Mouse (Mus musculus) stomach, postnatal 0 days (tissue): ENCODE results near the gene Vezt. TPM values are rescaled to one million over a fixed set of nuclear protein-coding genes. Genes with fewer than 3 reads are reported as not detected.

Experiments
- ATAC-seq: fragments of 200-750 bp; cut with Nextera tagmentation; 2 replicates; pipeline ENCODE4 v1.8.0; 2017; ENCODE audit not compliant: low FRiP score, low TSS enrichment
- DNase-seq: peaks from one replicate; pipeline ENCODE4 v3.0.0-alpha.2; 2016; ENCODE audit warnings: low spot score
- H3K27ac ChIP-seq: fragments of 300-500 bp; sonication (generic); replicated peaks from 2 replicates; pipeline ENCODE4 v1.5.1; 2014; ENCODE audit warnings: mild to moderate bottlenecking, control low read depth
- H3K27me3 ChIP-seq: fragments of 300-500 bp; sonication (generic); 2 replicates; pipeline ENCODE4 v1.6.1; 2014; ENCODE audit warnings: low read length; ENCODE audit not compliant: control insufficient read depth, insufficient read depth
- H3K36me3 ChIP-seq: fragments of 300-500 bp; sonication (generic); 2 replicates; pipeline ENCODE4 v1.6.1; 2014; ENCODE audit warnings: low read length, mixed read lengths; ENCODE audit not compliant: control insufficient read depth, insufficient read depth
- H3K4me1 ChIP-seq: fragments of 300-500 bp; sonication (generic); replicated peaks from 2 replicates; pipeline ENCODE4 v1.6.1; 2014; ENCODE audit warnings: antibody characterized with exemption; ENCODE audit not compliant: control insufficient read depth, insufficient read depth
- H3K4me2 ChIP-seq: fragments of 300-500 bp; sonication (generic); replicated peaks from 2 replicates; pipeline ENCODE4 v1.6.1; 2014; ENCODE audit warnings: low read depth, mild to moderate bottlenecking, control low read depth, moderate library complexity
- H3K4me3 ChIP-seq: fragments of 300-500 bp; sonication (generic); 2 replicates; pipeline ENCODE4 v1.5.1; 2014; ENCODE audit warnings: low read depth, low read length, control low read depth
- H3K9ac ChIP-seq: fragments of 300-500 bp; sonication (generic); 2 replicates; pipeline ENCODE4 v1.6.1; 2014; ENCODE audit warnings: mild to moderate bottlenecking, low read length, control low read depth, mixed read lengths
- H3K9me3 ChIP-seq: fragments of 300-500 bp; sonication (generic); 2 replicates; pipeline ENCODE4 v1.6.1; 2016; ENCODE audit warnings: low read length; ENCODE audit not compliant: control insufficient read depth
- CTCF ChIP-seq: IDR thresholded peaks from 2 replicates; pipeline ENCODE4 v1.5.1; 2016; ENCODE audit warnings: antibody characterized with exemption, low read depth, mild to moderate bottlenecking, moderate library complexity
- EP300 ChIP-seq: optimal IDR thresholded peaks from 2 replicates; pipeline ENCODE3; 2016; ENCODE audit warnings: antibody characterized with exemption
- WGBS: fragments of 180-500 bp; shearing (Covaris S2); extraction: QIAGEN DNeasy Blood & Tissue Kit; methylation state at CpG from one replicate; pipeline ENCODE4 v1.1.7; 2014; 5-methylcytosine and 5-hydroxymethylcytosine counted together
- polyA plus RNA-seq: library from polyadenylated mRNA; unstranded; fragments of >200 nt; fragmentation: Nextera tagmentation; extraction: Ambion mirVana; gene quantifications from 2 replicates; pipeline ENCODE4 v1.2.1, GENCODE M21; 2015

Vezt gene
- polyA plus RNA-seq, 1 experiment from 2014 or later, result 13.2 TPM

- ATAC-seq (no peak), DNase-seq (no peak)
- TF ChIP-seq EP300 (no peak), CTCF (no peak)
- Histone ChIP-seq H3K27me3 (no peaks in the 10 kb centered on the region), H3K4me1 (no peaks in the 10 kb centered on the region), H3K27ac (no peak overlapping the region), H3K36me3 (no peaks in the 10 kb centered on the region), H3K4me3 (no peak overlapping the region), H3K9me3 (no peaks in the 10 kb centered on the region), H3K4me2 (no peak overlapping the region), H3K9ac (no peak overlapping the region)
- 43% methylated on average over 5 of the region's 5 CpGs for WGBS
Measured at GRCm38 (mm10) chr10:93932861-93933260, 102.8 kb downstream of the Vezt start.

DNA sequence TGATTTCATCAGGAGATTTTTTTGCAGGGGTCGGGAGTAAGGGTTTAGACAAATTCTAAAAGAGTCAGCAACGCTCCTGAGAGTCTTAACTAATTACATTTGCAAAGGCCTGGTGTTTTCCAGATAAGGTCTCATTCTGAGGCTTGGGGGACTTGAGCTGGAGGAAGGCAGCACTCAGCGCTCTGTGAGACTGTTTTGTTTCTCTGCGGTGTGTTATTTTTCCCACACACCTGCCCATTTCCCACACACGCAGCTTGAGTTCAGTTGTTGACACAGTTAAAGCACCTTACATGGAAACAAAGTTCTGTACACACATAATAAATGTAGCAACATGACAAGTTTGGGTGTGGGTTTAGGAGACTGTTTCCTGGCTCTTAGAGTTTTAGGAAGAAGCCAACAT, 103.6 kb downstream of the Vezt start:
- no peaks in the 10 kb centered on the region for H3K9me3 ChIP-seq
- DNase-seq, result no peak
- H3K9ac ChIP-seq, result no peak overlapping the region
- ATAC-seq, result no peak
- H3K4me1 ChIP-seq, result no peaks in the 10 kb centered on the region
- no peaks in the 10 kb centered on the region for H3K36me3 ChIP-seq
- H3K4me2 ChIP-seq, result no peak overlapping the region
- H3K4me3 ChIP-seq, result no peak overlapping the region
- 54% methylated on average over 5 of the region's 5 CpGs for WGBS
- no peak overlapping the region for H3K27ac ChIP-seq
- H3K27me3 ChIP-seq, result no peaks in the 10 kb centered on the region
- TF ChIP-seq EP300, result no peak
- TF ChIP-seq CTCF, result no peak

- Histone ChIP-seq H3K27me3 (no peaks in the 10 kb centered on the region), H3K9ac (no peak overlapping the region), H3K4me3 (no peak overlapping the region), H3K36me3 (no peaks in the 10 kb centered on the region), H3K4me2 (no peak overlapping the region), H3K27ac (no peak overlapping the region), H3K4me1 (no peaks in the 10 kb centered on the region), H3K9me3 (no peaks in the 10 kb centered on the region)
- TF ChIP-seq CTCF (no peak), EP300 (no peak)
- 71% methylated on average over 9 of the region's 9 CpGs for WGBS
- no peak for DNase-seq
- ATAC-seq, result no peak
Measured at GRCm38 (mm10) chr10:93931431-93931830, 104.2 kb downstream of the Vezt start.

DNA sequence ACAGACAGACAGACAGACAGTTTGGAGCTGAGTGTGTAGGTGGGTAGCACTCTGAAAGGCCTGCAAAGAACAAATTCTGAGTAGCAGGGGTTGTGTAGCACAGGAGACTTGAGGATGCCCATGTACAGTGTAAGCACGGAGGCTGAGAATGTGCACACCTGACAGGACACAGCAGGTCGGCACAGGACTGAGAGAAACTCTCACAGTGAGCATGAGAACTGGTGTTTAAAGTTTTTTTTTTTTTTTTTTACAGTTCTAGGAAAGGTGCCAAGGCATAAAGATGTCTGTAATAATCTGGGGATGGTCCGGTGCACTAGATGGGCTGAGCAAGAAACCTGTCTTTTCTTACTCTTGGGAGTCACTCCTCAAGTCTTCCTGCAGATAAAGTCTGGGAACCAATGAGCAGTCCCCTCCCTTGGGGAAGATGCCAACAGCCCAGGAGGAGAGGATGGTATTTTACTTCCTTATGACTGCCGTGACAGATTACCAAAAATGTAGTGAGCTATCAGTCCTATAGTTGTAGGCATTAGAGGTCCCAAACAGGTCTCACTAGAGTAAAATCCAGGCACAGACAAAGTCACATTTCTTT, 105.3 kb downstream of the Vezt start:
- no peaks in the 10 kb centered on the region for H3K9me3 ChIP-seq
- H3K4me2 ChIP-seq, result no peak overlapping the region

GRCm38 (mm10) chr10:93924666-93925065, 111.0 kb downstream of the Vezt start:
- Histone ChIP-seq H3K27me3 (no peaks in the 10 kb centered on the region), H3K9ac (no peak overlapping the region), H3K4me2 (no peak overlapping the region), H3K4me3 (no peak overlapping the region), H3K36me3 (no peaks in the 10 kb centered on the region), H3K4me1 (no peaks in the 10 kb centered on the region), H3K27ac (no peak overlapping the region), H3K9me3 (no peaks in the 10 kb centered on the region)
- ATAC-seq (no peak), DNase-seq (no peak)
- 80% methylated on average over 5 of the region's 5 CpGs for WGBS
- no peak for TF ChIP-seq EP300
- TF ChIP-seq CTCF, result no peak

More for the DNA sequence above, 105.3 kb downstream of the Vezt start:
- Histone ChIP-seq H3K27me3 (no peaks in the 10 kb centered on the region), H3K36me3 (no peaks in the 10 kb centered on the region), H3K4me1 (no peaks in the 10 kb centered on the region), H3K4me3 (no peak overlapping the region), H3K9ac (no peak overlapping the region), H3K27ac (no peak overlapping the region)
- TF ChIP-seq CTCF (no peak), EP300 (no peak)
- no peak for ATAC-seq
- no peak for DNase-seq
- 44% methylated on average over 4 of the region's 4 CpGs for WGBS

- TF ChIP-seq CTCF (no peak), EP300 (no peak)
- Histone ChIP-seq H3K4me3 (no peak overlapping the region), H3K4me1 (no peaks in the 10 kb centered on the region), H3K27ac (no peak overlapping the region), H3K36me3 (no peaks in the 10 kb centered on the region), H3K27me3 (no peaks in the 10 kb centered on the region), H3K9me3 (no peaks in the 10 kb centered on the region), H3K4me2 (no peak overlapping the region), H3K9ac (no peak overlapping the region)
- WGBS, result 92% methylated on average over 4 of the region's 4 CpGs
- ATAC-seq (no peak), DNase-seq (no peak)
Measured at GRCm38 (mm10) chr10:93921160-93921559, 114.5 kb downstream of the Vezt start.
